Mouse (Mus musculus) brain, embryonic 14.5 days (tissue): ENCODE measurements at regions not wholly inside any gene's neighbourhood (a gene's known extent, or its start where the extent isn't known, plus 50 kb on each side); places are given as distances from the start of the nearest gene placed in this dataset.

Source experiments
- CTCF ChIP-seq: fragments of 200-500 bp; IDR thresholded peaks from 2 replicates; pipeline ENCODE4 v1.5.1; 2012; ENCODE audit warnings: inconsistent platforms, mild to moderate bottlenecking, moderate library complexity, borderline replicate concordance; ENCODE audit not compliant: insufficient read depth, insufficient read length; ENCODE audit errors: extremely low read depth
- POLR2A ChIP-seq: fragments of 200-500 bp; IDR thresholded peaks from 2 replicates; pipeline ENCODE4 v1.6.1; 2012; ENCODE audit warnings: mild to moderate bottlenecking, inconsistent platforms, borderline replicate concordance; ENCODE audit not compliant: poor library complexity, insufficient read depth, insufficient read length, severe bottlenecking; ENCODE audit errors: extremely low read depth

- no peak for TF ChIP-seq POLR2A
- TF ChIP-seq CTCF, result no peak
Measured at GRCm38 (mm10) chr16:75164969-75165726, 420.7 kb downstream of the Lipi start.
